Mouse (Mus musculus) ES-Bruce4 (cell line): ENCODE data around the gene Fam57a. TPM values are rescaled to one million over a fixed set of nuclear protein-coding genes. Genes with fewer than 3 reads are reported as not detected.

Experiments
- H3K27ac ChIP-seq: 2 replicates; pipeline ENCODE4 v1.5.1; 2012; ENCODE audit warnings: low read length, inconsistent platforms; ENCODE audit not compliant: insufficient read depth
- H3K27me3 ChIP-seq: 2 replicates; pipeline ENCODE4 v1.6.1; 2012; ENCODE audit warnings: mild to moderate bottlenecking, low read length, inconsistent platforms; ENCODE audit not compliant: control insufficient read depth, poor library complexity, insufficient read depth, severe bottlenecking
- H3K36me3 ChIP-seq: 2 replicates; pipeline ENCODE4 v1.6.1; 2012; ENCODE audit warnings: inconsistent platforms, mild to moderate bottlenecking, low read length, moderate library complexity; ENCODE audit not compliant: control insufficient read depth, poor library complexity, insufficient read depth, severe bottlenecking
- H3K4me1 ChIP-seq: one replicate; pipeline ENCODE4 v1.8.1; 2011; ENCODE audit warnings: low read length; ENCODE audit not compliant: control insufficient read depth, insufficient read depth
- H3K4me3 ChIP-seq: 2 replicates; pipeline ENCODE4 v1.5.1; 2011; ENCODE audit warnings: low read depth, mild to moderate bottlenecking, low read length
- H3K9ac ChIP-seq: 2 replicates; pipeline ENCODE4 v1.6.1; 2012; ENCODE audit warnings: low read depth, mild to moderate bottlenecking, inconsistent platforms; ENCODE audit not compliant: poor library complexity, severe bottlenecking
- H3K9me3 ChIP-seq: replicated peaks from 2 replicates; pipeline ENCODE4 v1.6.1; 2012; ENCODE audit warnings: mild to moderate bottlenecking, low read length, inconsistent platforms; ENCODE audit not compliant: control insufficient read depth, poor library complexity, insufficient read depth, severe bottlenecking
- CTCF ChIP-seq: IDR thresholded peaks from one replicate; pipeline ENCODE4 v1.8.1; 2011; ENCODE audit warnings: low read depth, low read length
- EP300 ChIP-seq: IDR thresholded peaks from 2 replicates; pipeline ENCODE4 v1.6.1; 2011; ENCODE audit warnings: low read depth, low read length; ENCODE audit not compliant: insufficient read depth
- POLR2A ChIP-seq: IDR thresholded peaks from one replicate; pipeline ENCODE4 v1.8.1; 2011; ENCODE audit warnings: low read length; ENCODE audit not compliant: insufficient read depth
- polyA plus RNA-seq: library from polyadenylated mRNA; stranded (reverse); fragments of >200 nt; gene quantifications from 2 replicates; pipeline ENCODE4 v1.2.4, GENCODE M21; 2011; ENCODE audit warnings: low read depth; ENCODE audit not compliant: missing spikeins, insufficient read depth, insufficient read length

Gene Fam57a
- polyA plus RNA-seq, 1 experiment, result 7.3 TPM

GRCm38 (mm10) chr11:76236136-76236535 is 56.7 kb downstream of the Fam57a start:
- no peaks in the 10 kb centered on the region for H3K27me3 ChIP-seq
- H3K9ac ChIP-seq, result no peak overlapping the region
- no peak overlapping the region for H3K4me3 ChIP-seq
- H3K27ac ChIP-seq, result no peak overlapping the region
- peaks cover 60% of the 10 kb centered on the region for H3K36me3 ChIP-seq
- no peaks in the 10 kb centered on the region for H3K4me1 ChIP-seq
- no peaks in the 10 kb centered on the region for H3K9me3 ChIP-seq
- TF ChIP-seq POLR2A, result no peak
- no peak for TF ChIP-seq EP300
- TF ChIP-seq CTCF, result no peak

GRCm38 (mm10) chr11:76239750-76240149 is 60.3 kb downstream of the Fam57a start:
- Histone ChIP-seq H3K27me3 (no peaks in the 10 kb centered on the region), H3K9me3 (no peaks in the 10 kb centered on the region), H3K36me3 (peaks cover 36% of the 10 kb centered on the region), H3K27ac (no peak overlapping the region), H3K4me1 (no peaks in the 10 kb centered on the region), H3K4me3 (no peak overlapping the region), H3K9ac (no peak overlapping the region)
- no peak for TF ChIP-seq CTCF
- TF ChIP-seq POLR2A, result no peak
- no peak for TF ChIP-seq EP300

GRCm38 (mm10) chr11:76242901-76243810 is 63.7 kb downstream of the Fam57a start, which contains the start of the genes Mrm3 and Glod4:
TSS of gene Mrm3 (plus strand) at chr11:76243715.
TSS of gene Glod4 (minus strand) at chr11:76243725.
- Histone ChIP-seq H3K27me3 (no peaks in the 10 kb centered on the region), H3K36me3 (peaks cover 20% of the 10 kb centered on the region), H3K27ac (no peak within 1 kb of the TSS), H3K4me3 (peak within 1 kb of the TSS; percentile 82), H3K9ac (peak within 1 kb of the TSS; percentile 75), H3K9me3 (no peaks in the 10 kb centered on the region), H3K4me1 (no peaks in the 10 kb centered on the region)
- no peak for TF ChIP-seq CTCF
- no peak for TF ChIP-seq EP300
- peak; percentile 52 for TF ChIP-seq POLR2A

GRCm38 (mm10) chr11:76243811-76244546 is 64.5 kb downstream of the Fam57a start:
- no peaks in the 10 kb centered on the region for H3K27me3 ChIP-seq
- no peak overlapping the region for H3K27ac ChIP-seq
- TF ChIP-seq EP300 (no peak), CTCF (no peak), POLR2A (no peak)
- peak overlapping the region; percentile 75 for H3K9ac ChIP-seq
- peak overlapping the region; percentile 82 for H3K4me3 ChIP-seq
- H3K36me3 ChIP-seq, result peaks cover 18% of the 10 kb centered on the region
- no peaks in the 10 kb centered on the region for H3K9me3 ChIP-seq
- no peaks in the 10 kb centered on the region for H3K4me1 ChIP-seq

GRCm38 (mm10) chr11:76246439-76246838 is 67.0 kb downstream of the Fam57a start:
- no peak overlapping the region for H3K4me3 ChIP-seq
- TF ChIP-seq CTCF (no peak), POLR2A (no peak), EP300 (no peak)
- H3K36me3 ChIP-seq, result peaks cover 5% of the 10 kb centered on the region; the same call in 1 of the 2 replicates
- H3K9ac ChIP-seq, result no peak overlapping the region
- H3K9me3 ChIP-seq, result no peaks in the 10 kb centered on the region
- H3K27ac ChIP-seq, result no peak overlapping the region
- no peaks in the 10 kb centered on the region for H3K27me3 ChIP-seq
- H3K4me1 ChIP-seq, result no peaks in the 10 kb centered on the region

GRCm38 (mm10) chr11:76247239-76247638 is 67.8 kb downstream of the Fam57a start:
- Histone ChIP-seq H3K4me1 (no peaks in the 10 kb centered on the region), H3K9me3 (no peaks in the 10 kb centered on the region), H3K27me3 (no peaks in the 10 kb centered on the region), H3K9ac (no peak overlapping the region), H3K36me3 (peaks cover 5% of the 10 kb centered on the region; the same call in 1 of the 2 replicates), H3K27ac (no peak overlapping the region), H3K4me3 (no peak overlapping the region)
- TF ChIP-seq EP300 (no peak), CTCF (no peak), POLR2A (no peak)
